Mouse (Mus musculus) testis, adult 2 months (tissue): ENCODE measurements around the gene Ssbp1.

Experiments used
- CTCF ChIP-seq: fragments of 200-500 bp; IDR thresholded peaks from 2 replicates; pipeline ENCODE4 v1.5.1; 2012; ENCODE audit warnings: low read depth, mild to moderate bottlenecking, inconsistent platforms, low read length, moderate library complexity; ENCODE audit not compliant: control insufficient read depth, insufficient read depth, insufficient replicate concordance
- POLR2A ChIP-seq: fragments of 200-500 bp; IDR thresholded peaks from 2 replicates; pipeline ENCODE4 v1.6.1; 2012; ENCODE audit warnings: low read depth, mild to moderate bottlenecking, inconsistent platforms, low read length, moderate library complexity; ENCODE audit not compliant: control insufficient read depth

- no peak for TF ChIP-seq POLR2A
- TF ChIP-seq CTCF: no peak
Observed at GRCm38 (mm10) chr6:40427441-40427840, 43.7 kb upstream of the Ssbp1 start.
